Mouse (Mus musculus) monocyte, adult 5-6 weeks (primary cell): ENCODE results near the gene Flvcr1. TPM values are rescaled to one million over a fixed set of nuclear protein-coding genes. Genes with fewer than 3 reads are reported as not detected.

ENCODE experiments used
- ATAC-seq: fragments of 153-309, 156-312 bp; replicated peaks from 2 replicates; pipeline ENCODE4 v1.8.0; 2017; ENCODE audit warnings: mild to moderate bottlenecking; ENCODE audit not compliant: low TSS enrichment, insufficient number of reproducible peaks, severe bottlenecking, poor library complexity, low FRiP score
- total RNA-seq: library from RNA; stranded (forward); fragments of 200-1000, 200-491, 200-594 nt; gene quantifications from 3 replicates; pipeline ENCODE4 v1.2.3, GENCODE M21; 2017

Gene Flvcr1
- 43.6 to 66.2 TPM (median 54.3 TPM) in 3 replicates for total RNA-seq

DNA sequence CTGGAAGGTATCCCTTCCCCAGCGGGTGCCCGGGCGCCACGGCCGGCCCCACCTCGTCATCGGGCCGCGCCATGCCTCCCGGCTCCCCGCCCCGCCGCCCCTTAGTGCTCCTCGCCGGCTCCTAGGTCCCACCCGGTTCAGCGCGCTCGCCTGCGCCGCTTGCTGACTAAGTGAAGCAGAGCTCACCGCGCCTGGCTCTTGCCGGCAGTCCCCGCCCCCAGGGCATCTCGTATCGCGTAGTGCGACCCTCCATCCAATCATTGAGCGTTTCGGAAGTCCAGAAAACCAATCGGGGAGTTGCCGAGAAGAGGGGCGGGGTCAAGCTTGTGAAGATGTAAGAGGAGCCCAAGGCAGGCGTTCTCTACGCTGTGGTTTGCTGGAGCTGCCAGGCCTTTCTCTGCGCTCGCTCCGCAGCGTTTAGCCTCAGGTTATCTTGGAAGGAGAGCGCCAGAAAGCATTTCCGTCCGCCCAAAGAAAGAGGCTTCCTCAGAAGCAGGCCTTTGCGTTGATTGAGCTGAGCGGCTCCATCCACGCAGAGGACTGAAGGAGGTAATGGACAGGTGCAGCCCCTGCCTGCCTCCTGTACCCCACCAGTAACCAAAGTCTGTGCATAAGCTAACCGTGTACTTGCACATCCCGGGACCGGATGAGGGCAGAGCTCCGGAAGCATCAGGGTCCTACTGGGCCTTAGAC lies at the start of gene Flvcr1:
Gene Flvcr1 (minus strand): TSS at position 138 of the 693 bp plus-strand sequence.
- ATAC-seq, result peak; percentile 98

DNA sequence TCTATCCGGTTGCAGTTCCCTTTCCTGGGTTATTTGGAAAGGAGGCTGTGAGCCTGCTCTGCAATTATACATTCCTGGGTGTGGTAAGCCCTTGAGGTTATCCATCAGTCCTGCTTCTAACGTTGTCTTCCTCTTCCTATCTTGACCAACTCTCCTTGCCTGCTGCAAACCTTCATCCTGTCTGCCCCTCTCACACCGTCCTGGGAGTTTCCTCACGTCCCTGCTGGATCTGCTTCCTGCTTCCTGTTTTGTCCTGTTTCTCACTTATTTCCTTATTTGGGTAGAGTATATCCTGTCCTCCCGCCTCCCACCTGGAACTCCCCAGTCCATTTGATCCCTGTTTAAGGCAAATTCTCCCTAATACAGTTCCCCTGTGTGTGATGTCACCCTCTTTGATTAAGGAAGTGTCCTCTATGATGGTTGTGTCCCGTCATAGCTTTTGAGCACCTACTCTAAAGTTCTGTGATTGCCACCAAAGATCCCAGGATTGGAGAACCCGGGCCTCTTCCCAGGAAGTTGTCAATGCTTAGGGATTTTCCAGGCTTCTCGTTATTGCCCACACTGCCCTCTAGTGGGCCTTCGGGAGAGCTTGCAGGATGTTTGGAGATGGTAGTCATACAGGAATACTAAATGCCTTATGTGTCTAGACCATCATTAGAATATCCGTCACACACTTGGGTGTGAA lies 49.4 kb upstream of the Flvcr1 start:
- peak; percentile 44 for ATAC-seq

DNA sequence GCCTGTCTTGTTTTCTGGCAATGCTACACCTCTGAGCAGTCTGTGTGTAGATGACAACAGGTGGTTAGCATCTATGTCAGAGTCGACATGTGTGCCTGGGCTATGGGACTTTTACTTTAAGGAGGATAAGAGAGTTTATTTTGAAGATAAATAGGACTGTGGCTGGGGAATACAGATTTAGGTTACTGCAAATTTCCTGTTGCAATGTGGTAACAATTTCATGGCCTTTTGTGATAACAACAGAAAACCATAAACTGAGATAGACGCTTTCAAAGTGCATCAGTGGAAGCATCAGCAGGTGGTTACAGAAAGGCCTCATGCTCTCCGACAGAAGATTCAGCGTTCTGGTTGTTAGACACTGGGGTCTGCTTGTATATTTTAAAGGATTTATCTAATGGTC lies 47.5 kb upstream of the Flvcr1 start:
- no peak for ATAC-seq

DNA sequence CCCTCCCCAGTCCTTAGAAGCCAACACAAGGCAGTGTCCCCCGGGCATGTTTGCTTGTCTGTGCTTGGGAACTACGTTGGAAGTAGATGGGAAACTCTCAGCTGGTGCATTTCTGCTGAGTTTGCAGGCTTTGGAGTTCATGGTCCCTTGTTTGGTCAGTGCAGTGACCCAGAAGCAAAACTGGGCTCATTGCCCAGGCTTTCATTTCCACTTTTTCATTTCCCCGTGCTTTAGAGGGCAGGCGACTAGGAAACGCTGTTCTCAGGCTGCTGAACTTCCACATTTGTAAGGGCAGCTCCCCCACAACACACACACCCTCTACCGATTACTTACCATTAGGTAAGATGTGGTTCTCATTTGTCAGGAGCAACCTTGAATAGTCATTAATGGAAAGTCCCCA lies 47.0 kb upstream of the Flvcr1 start:
- ATAC-seq, result peak; percentile 82

DNA sequence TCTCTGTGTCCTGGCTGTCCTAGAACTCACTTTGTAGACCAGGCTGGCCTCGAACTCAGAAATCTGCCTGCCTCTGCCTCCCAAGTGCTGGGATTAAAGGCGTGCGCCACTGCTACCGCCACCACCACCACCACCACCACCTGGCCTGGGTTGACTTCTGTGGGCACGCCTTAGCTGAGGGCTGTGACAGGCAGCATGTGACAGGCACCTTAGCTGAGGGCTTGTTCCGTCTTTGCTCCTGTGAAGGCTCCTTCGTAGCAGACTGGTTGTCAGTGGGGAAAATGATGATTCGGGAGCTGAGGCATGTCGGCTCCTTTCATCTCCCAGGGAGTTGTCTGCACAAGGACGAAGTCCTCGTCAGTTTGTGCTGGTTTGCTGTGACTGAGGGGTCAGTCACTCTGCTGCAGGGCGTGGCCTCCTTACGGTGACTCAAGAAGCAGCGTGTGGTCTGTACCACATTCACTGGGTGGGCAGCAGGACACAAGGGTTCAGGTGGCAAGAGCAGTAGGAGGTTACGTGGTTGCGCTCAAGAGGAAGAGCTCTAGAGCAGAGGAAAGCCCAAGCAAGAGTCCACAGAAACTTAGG lies 46.5 kb upstream of the Flvcr1 start:
- peak; percentile 24 for ATAC-seq

DNA sequence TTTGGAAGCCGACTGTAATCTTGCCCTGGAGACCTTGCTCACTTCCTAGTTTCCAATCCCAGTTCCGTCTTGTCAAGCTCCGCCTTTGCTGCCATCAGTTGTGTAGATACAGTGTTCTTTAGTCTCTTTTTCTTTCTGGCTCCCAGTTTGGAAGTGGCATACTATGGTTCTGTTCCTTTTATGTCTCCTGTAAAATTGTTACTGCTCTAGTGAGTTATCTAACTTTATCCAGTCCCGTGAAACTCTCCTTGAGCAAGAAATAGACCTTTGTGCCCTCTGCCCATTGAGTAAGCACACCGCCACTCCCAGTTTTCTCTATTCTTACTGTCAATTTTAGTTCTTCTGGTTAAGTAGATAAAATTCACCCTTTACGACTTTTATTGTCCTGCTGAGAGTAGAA lies 45.7 kb upstream of the Flvcr1 start:
- ATAC-seq, result no peak

DNA sequence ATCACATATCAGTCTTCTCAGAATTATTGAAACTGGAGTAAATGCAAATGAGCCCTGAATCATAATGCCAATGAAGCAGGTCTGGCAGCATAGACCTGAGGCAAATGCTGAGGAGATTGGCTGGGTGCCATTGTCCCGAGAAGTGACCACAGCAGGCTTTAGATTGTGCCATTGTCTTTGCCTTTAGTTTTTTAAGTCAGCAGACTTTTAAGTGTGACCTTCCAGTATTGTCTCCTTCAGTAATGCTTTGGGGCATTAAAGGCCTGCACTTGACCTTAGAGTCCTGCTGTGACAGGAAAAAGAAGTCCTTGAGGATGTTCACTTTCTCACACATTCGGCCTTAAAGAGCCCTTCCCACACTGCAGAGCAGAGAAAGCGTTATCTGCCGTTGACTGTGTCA lies 44.3 kb upstream of the Flvcr1 start:
- ATAC-seq, result no peak

DNA sequence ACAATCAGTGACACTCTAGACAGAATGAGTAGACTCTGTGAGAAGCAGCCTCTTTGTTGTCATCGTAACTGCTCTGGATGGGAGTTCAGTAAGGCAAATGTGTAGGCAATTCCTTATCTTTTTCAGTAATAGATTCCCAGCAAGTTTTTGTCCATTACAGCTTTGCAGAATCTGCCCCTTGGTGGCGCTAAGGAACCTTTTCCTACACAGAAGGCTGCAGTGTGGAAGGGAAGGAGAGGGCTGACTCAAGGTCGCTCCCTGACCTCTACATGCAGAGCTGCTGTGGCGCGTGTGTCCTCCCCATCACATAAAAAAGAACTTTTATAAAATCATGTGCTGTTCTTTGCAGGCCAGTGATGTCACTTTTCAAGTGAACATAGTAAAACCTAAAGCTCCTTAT lies 42.4 kb upstream of the Flvcr1 start:
- no peak for ATAC-seq

DNA sequence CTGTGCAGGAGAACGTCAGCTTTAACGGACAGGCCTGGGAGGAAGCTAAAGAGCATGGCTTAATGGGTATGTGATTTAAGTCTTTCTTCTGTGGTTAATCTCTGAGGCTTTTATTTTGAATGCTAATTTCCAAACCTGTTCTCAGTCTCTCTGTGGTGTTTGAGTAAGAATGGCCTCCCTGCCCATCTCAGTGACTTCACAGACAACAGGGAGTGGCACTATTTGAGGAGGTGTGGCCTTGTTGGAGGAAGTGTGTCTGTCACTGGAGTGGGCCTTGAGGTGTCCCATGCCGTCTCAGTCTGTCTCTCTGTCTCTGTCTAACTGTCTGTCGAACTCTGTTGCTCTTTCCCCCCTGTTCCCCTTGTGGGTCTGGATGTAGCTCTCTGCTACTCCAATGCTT lies 39.2 kb upstream of the Flvcr1 start:
- ATAC-seq, result peak; percentile 63

DNA sequence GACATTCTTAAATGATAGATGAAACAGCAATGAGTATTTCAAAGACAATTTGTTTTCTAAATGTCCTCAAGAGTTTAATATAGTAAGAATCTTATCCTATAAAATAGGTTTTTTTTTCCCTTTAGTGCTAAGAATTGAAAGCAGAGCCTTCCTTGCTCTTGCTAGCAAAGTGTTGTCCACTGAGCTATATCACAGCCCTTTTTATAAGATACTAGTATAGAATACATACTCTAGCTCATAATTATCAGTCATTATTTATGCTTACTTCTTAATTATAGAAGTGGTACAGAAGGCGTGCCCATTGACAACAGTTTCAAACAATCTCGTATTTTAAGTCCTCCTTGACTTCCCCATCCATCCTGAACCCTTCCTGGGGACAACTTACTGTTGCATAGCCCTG lies 38.6 kb upstream of the Flvcr1 start:
- ATAC-seq, result no peak

DNA sequence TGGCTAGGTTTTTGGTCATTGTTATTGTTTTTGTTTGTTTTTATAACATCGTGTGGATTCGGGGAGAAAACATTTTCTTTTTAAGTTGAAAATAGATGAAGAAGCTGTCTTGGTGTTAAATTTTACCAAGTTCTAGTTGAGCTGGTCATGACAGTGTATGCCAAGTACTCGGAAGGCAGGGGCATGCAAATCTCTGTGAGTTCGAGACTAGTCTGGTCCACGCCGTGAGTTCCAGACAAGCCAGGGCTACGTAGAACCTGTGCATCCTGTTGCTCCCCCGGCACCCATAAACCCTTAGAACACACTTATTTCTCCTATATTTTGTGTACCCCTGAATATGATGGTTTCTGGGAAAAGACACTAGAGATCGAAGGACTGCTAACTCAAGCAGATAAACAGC lies 37.7 kb upstream of the Flvcr1 start:
- no peak for ATAC-seq

DNA sequence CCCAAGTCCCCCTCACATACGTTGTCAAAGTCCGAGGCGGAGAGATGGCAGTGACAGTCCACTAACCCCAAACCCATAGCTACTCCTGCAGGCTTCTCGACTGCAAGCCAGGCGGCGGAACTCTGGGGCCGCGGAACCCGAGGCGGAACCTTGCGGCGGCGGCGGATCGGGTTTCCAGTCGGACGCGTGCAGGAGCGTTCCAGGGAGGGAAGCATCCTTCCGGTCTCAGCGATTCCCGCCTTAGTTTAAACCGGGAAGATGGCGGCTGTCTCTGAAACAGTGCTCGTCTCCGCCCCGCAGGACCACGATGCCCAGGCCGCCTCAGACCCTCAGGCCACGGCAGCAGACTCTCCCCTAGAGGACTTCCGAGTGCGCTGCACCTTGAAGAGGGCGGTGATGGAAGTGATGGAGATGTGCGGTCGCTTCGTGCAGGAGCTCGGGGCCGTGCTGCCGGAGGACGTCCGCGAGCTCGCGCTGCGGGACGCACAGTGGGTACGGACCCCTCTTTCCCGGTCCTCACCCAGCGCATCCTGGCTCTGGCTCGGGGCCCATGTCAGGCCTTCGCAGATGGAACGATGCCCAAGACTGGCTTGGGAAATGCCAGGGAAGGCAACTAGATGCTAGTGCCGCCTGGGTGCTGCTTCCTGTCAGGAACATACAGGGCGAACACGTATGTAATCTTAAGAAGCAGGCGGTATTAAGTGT lies 37.0 kb upstream of the Flvcr1 start, which contains the start of the genes Tatdn3 and Nsl1:
Gene Tatdn3 (minus strand): TSS at position 152 of the 705 bp plus-strand sequence.
Gene Nsl1 (plus strand): TSS at position 232 of the 705 bp plus-strand sequence.
- peak; percentile 95 for ATAC-seq

DNA sequence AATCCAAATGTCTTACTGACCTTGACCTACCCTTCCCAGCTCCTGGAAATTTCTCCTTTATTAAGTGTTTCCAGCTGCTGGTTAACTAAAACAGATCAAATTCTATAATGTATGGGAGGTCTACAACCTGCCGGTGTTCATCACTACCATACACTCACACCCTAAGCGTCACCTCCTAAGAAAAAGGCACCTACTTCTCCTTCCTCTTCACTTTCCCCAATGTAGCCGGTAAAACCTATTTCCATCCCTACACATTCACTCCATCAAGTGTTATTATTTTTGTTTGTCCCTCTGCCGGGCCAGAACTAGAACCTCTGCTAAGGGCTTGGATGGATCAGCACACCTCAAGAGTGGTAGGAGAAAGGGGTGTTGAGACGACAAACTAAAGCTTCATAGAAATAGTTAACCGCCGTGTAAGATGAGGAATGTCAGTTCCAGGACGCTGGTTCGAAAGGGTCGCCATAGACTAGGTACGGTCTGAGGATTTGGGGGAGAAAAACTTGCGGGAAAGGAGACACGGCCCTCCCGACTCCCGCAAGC lies 36.4 kb upstream of the Flvcr1 start:
- no peak for ATAC-seq

DNA sequence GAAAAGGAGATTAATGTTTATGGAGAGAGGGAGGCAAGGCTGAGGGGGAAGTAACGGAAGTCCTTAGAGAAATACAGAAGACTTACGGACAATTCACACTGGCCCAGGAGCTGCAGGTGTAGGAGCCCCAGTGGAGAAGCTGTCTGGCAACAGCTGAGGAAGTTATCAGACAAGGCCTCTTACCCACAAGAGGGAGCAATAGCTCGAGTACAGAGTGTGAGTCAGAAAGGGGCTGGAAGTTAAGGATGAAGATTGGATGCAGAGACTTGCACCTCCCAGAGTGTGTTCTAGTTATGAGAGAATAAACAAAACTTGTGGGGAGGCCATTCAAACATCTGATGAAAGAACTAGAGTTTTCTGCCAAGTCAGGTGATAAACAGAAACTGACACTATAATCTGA lies 31.5 kb upstream of the Flvcr1 start:
- no peak for ATAC-seq

DNA sequence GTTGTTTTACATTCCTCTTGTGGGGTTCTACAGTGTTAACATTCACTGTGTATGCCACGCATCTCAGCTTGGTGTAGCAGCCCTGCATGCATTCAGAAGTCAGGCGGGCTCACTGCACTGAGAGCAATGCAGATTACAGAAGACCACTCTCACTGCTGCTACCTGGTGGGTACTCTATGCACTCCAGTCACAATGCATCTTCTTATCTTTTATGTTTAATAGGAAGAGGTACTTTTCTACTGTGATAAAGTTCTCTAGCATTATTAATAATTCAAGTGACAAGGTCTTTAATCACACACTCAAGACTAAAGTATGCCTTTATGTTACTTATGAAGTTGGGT lies 29.5 kb upstream of the Flvcr1 start:
- no peak for ATAC-seq

DNA sequence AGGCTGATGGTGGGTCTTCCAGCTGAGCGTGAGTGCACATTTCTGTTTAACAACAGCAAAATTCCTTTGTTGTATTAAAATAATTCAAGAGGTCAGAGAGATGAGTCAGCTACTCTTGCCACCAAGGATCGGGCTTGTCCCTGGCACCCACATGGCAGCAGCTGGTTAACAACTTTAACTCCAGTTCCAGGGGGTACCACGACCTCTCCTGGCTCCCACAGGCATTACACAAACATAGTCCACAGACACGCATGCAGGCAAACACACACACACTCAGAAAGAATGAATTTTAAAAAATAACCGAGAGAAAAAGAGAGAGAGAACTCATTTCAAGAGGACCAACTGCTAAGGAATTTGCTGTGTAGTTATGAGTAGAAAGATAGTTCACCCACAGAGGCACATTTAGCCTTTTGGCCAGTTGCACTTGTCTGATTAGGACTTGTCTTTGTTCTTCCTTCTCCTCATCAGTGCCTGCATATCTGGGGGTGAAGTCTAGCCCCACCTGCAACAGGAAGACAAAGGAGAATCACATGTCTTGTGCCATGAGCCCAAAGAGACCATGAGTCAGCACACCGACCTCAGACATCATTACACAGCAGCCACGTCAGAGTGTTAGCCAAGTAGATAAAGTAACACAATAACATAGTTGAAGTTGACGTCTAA lies 29.0 kb upstream of the Flvcr1 start:
- no peak for ATAC-seq

DNA sequence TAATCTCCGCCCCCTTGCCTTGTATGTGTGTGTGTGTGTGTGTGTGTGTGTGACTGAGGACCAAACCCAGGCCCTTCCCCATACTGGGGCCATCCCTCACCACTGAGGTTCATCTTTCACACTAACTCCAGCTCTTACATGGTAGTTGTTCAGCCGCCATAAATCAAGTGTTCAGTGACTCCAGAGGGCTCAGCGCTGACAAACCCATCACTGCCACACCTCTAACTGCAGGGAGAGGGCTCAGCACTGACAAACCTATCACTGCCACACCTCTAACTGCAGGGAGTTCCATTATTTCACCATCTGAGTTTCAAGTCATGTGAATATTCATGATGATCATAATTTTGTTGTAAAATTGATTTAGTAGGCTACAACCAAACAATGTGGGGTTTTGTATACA lies 27.6 kb upstream of the Flvcr1 start:
- no peak for ATAC-seq

DNA sequence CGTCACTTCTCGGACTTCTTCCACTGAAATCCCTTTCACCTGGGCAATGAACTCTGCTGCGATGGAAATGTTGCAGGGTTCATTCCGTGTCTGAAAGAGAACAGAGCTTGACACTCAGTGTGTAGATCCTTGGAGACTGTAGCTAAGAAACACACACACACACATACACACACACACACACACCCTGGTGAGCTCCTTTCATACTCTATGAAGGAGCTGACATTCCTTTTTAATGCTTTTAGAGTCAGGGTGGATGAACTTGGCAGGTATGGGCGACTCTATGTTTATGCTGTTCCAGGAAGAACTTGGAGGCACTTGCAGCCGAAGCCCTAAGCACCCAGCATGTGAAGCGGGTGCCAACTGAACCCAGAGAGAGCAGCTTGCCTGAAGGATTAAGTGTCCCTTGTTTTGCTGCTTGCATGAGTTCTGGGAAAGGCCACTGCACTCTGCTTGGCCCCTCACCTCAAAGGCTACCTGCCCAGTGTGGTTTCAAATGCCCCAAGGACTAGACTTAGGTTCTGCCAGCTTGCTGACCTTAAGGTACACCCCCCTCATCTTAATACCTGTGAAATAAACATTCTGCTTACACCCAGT lies 20.4 kb upstream of the Flvcr1 start:
- ATAC-seq, result no peak
